Mouse (Mus musculus) R1 (cell line): ENCODE measurements around the gene Olfr832.
"Not testable (repeated sequence)": the region's sequence is repeated elsewhere in the genome, so short reads cannot be mapped to it uniquely, and the experiment has no call there.

Experiments
- DNase-seq: peaks from one replicate; pipeline ENCODE4 v3.0.0-alpha.2; 2018; ENCODE audit warnings: low read depth, low spot score

The Olfr832 gene

GRCm38 (mm10) chr9:18936822-18937221 lies at the start of gene Olfr832:
TSS of gene Olfr832 (plus strand) at chr9:18937122.
- not testable (repeated sequence) for DNase-seq

- DNase-seq, result peak; percentile 90
These were observed 29.2 kb upstream of the Olfr832 start for GRCm38 (mm10) chr9:18907699-18908098.

GRCm38 (mm10) chr9:18927921-18928320 lies 9.0 kb upstream of the Olfr832 start:
- DNase-seq, result peak; percentile 95

- DNase-seq, result peak; percentile 76
These were observed 25.1 kb downstream of the Olfr832 start for GRCm38 (mm10) chr9:18962021-18962420.

- DNase-seq, result no peak
These were observed 50.8 kb downstream of the Olfr832 start, which contains the start of gene Olfr834 for GRCm38 (mm10) chr9:18987690-18988089. TSS of gene Olfr834 (plus strand) at chr9:18987990.
